ENCODE assay signal across 22 mouse cellular contexts in genomic region chr7:117451212-117451611, GRCm38 (mm10).
DNase-seq lines count a peak whose midpoint lies in the region; ATAC-seq lines count a peak whose summit lies in the region.
"Had no signal": no experiment of that assay in that cellular context is flagged by ENCODE, and none has a peak within 500 bp of the region (broad histone marks: within the 10 kb centered on the region; RNA-seq: fewer than 3 reads in every experiment).

No protein-coding gene starts in this region.

- no peak for DNase-seq in heart, embryonic 10.5 days (ENCODE audit: low spot score)
- DNase-seq in heart, postnatal 14 days, result no peak
- DNase-seq in heart, postnatal 36 days, result no peak
- peak; percentile 38 for DNase-seq in embryonic facial prominence, embryonic 14.5 days (ENCODE audit: low spot score)
- DNase-seq in Muller cell, postnatal 12 days (ENCODE audit: inconsistent ontology term), result no peak
- DNase-seq: adrenal gland, adult 2 months; cerebellum, adult 11 months; cerebellum, adult 9-11 months; gastrocnemius, postnatal 10 days; kidney, postnatal 25 days; lung, adult 18-20 months; lung, postnatal 14 days; thymus, postnatal 14 days had no signal

- no peaks in the 10 kb centered on the region for H3K9me3 ChIP-seq in heart, embryonic 10.5 days
- H3K9me3 ChIP-seq in heart, embryonic 16.5 days (replicated peaks; ENCODE audit: control insufficient read depth, low read length), result 0 out of 2 replicates have a peak, but pooled peaks cover 2% of the 10 kb centered on the region
- H3K9me3 ChIP-seq in embryonic facial prominence, embryonic 14.5 days (ENCODE audit: control insufficient read depth, low read length), result no peaks in the 10 kb centered on the region
- no peaks in the 10 kb centered on the region for H3K9me3 ChIP-seq in stomach, embryonic 15.5 days
- H3K9me3 ChIP-seq: embryonic facial prominence, embryonic 15.5 days; forebrain, embryonic 15.5 days; hindbrain, embryonic 12.5 days; liver, embryonic 12.5 days had no signal

- no peaks in the 10 kb centered on the region for H3K36me3 ChIP-seq in heart, embryonic 10.5 days
- H3K36me3 ChIP-seq in heart, embryonic 16.5 days (ENCODE audit: control insufficient read depth, insufficient read depth), result no peaks in the 10 kb centered on the region
- H3K36me3 ChIP-seq in embryonic facial prominence, embryonic 14.5 days (ENCODE audit: control insufficient read depth, insufficient read depth, low read length), result no peaks in the 10 kb centered on the region
- no peaks in the 10 kb centered on the region for H3K36me3 ChIP-seq in stomach, embryonic 15.5 days
- H3K36me3 ChIP-seq: embryonic facial prominence, embryonic 15.5 days; forebrain, embryonic 15.5 days; hindbrain, embryonic 12.5 days; liver, embryonic 12.5 days had no signal

- intact Hi-C loops in heart, postnatal 14 days (cut with DNase I), result no loop called here
- intact Hi-C loops in heart, postnatal 36 days (cut with DNase I), result no loop called here

- no peaks in the 10 kb centered on the region for H3K27me3 ChIP-seq in heart, embryonic 10.5 days (ENCODE audit: insufficient read depth, poor library complexity, severe bottlenecking)
- H3K27me3 ChIP-seq in heart, embryonic 16.5 days (ENCODE audit: control insufficient read depth, insufficient read depth, low read length), result no peaks in the 10 kb centered on the region
- H3K27me3 ChIP-seq in embryonic facial prominence, embryonic 14.5 days (replicated peaks; ENCODE audit: control insufficient read depth, insufficient read depth, low read length), result no peaks in the 10 kb centered on the region
- H3K27me3 ChIP-seq in stomach, embryonic 15.5 days (replicated peaks), result no peaks in the 10 kb centered on the region
- H3K27me3 ChIP-seq: embryonic facial prominence, embryonic 15.5 days; forebrain, embryonic 15.5 days; hindbrain, embryonic 12.5 days; liver, embryonic 12.5 days had no signal

- no peak overlapping the region for H3K4me3 ChIP-seq in heart, embryonic 10.5 days
- no peak overlapping the region for H3K4me3 ChIP-seq in heart, embryonic 16.5 days (ENCODE audit: low read length)
- H3K4me3 ChIP-seq in embryonic facial prominence, embryonic 14.5 days (ENCODE audit: low read depth, low read length), result no peak overlapping the region
- no peak overlapping the region for H3K4me3 ChIP-seq in stomach, embryonic 15.5 days (replicated peaks)
- H3K4me3 ChIP-seq: embryonic facial prominence, embryonic 15.5 days; forebrain, embryonic 15.5 days; hindbrain, embryonic 12.5 days; layer of hippocampus, adult 2 months; liver, embryonic 12.5 days had no signal

- peak overlapping the region; percentile 73 for H3K27ac ChIP-seq in heart, embryonic 10.5 days
- peak overlapping the region; percentile 68 for H3K27ac ChIP-seq in heart, embryonic 16.5 days (ENCODE audit: low read length)
- H3K27ac ChIP-seq in embryonic facial prominence, embryonic 14.5 days (replicated peaks; ENCODE audit: low read depth, low read length), result no peak overlapping the region
- H3K27ac ChIP-seq in stomach, embryonic 15.5 days, result no peak overlapping the region
- H3K27ac ChIP-seq: embryonic facial prominence, embryonic 15.5 days; hindbrain, embryonic 12.5 days; layer of hippocampus, adult 2 months; liver, embryonic 12.5 days had no signal

- ATAC-seq in heart, embryonic 16.5 days (replicated peaks; ENCODE audit: extremely low read depth, insufficient read depth, low FRiP score), result no peak
- peak; percentile 76 for ATAC-seq in embryonic facial prominence, embryonic 14.5 days (ENCODE audit: low read depth)
- 0 out of 2 replicates have a peak, but pooled peaks have one; percentile 32 for ATAC-seq in stomach, embryonic 15.5 days (ENCODE audit: insufficient read depth, low FRiP score, low read depth)
- ATAC-seq: forebrain, embryonic 15.5 days; inflammation-experienced regulatory T-cells, adult 6 months; liver, embryonic 12.5 days had no signal

- H3K4me1 ChIP-seq in heart, embryonic 10.5 days, result peaks cover 34% of the 10 kb centered on the region
- peaks cover 19% of the 10 kb centered on the region for H3K4me1 ChIP-seq in heart, embryonic 16.5 days (ENCODE audit: control insufficient read depth, insufficient read depth, low read length)
- H3K4me1 ChIP-seq in embryonic facial prominence, embryonic 14.5 days (ENCODE audit: control insufficient read depth, insufficient read depth, low read length), result no peaks in the 10 kb centered on the region
- peaks cover 8% of the 10 kb centered on the region for H3K4me1 ChIP-seq in stomach, embryonic 15.5 days
- H3K4me1 ChIP-seq: liver, embryonic 12.5 days had no signal

- H3K4me2 ChIP-seq in heart, embryonic 16.5 days (ENCODE audit: low read depth, low read length), result no peak overlapping the region
- H3K4me2 ChIP-seq in embryonic facial prominence, embryonic 14.5 days (ENCODE audit: low read depth, low read length), result no peak overlapping the region
- H3K4me2 ChIP-seq in stomach, embryonic 15.5 days, result no peak overlapping the region
- H3K4me2 ChIP-seq: embryonic facial prominence, embryonic 15.5 days; forebrain, embryonic 15.5 days; hindbrain, embryonic 12.5 days; liver, embryonic 12.5 days; midbrain, embryonic 11.5 days had no signal

- H3K9ac ChIP-seq in heart, embryonic 16.5 days (ENCODE audit: low read length), result peak overlapping the region; percentile 38; the same call in 1 of the 2 replicates
- no peak overlapping the region for H3K9ac ChIP-seq in embryonic facial prominence, embryonic 14.5 days (ENCODE audit: low read depth, low read length)
- no peak overlapping the region for H3K9ac ChIP-seq in stomach, embryonic 15.5 days
- H3K9ac ChIP-seq: embryonic facial prominence, embryonic 15.5 days; forebrain, embryonic 15.5 days; hindbrain, embryonic 12.5 days; liver, embryonic 12.5 days had no signal

Comparison
In these comparisons a context has a peak if more than half of its experiments do, and no peak if none do; other contexts are left out.
1. H3K27ac ChIP-seq: peak in heart, embryonic 10.5 days (single experiment) and heart, embryonic 16.5 days (single experiment); none in embryonic facial prominence, embryonic 14.5 days (single experiment) and stomach, embryonic 15.5 days (single experiment).